Mouse (Mus musculus): ENCODE measurements around the gene Tma16. TPM values are rescaled to one million over a fixed set of nuclear protein-coding genes. Genes with fewer than 3 reads are reported as not detected.

Gene Tma16
- total RNA-seq (2014; rRNA removed) (7.2 and 9.5 TPM in 2 replicates), polyA plus RNA-seq (2015; fragmentation: Nextera tagmentation; extraction: Ambion mirVana) (12.2 and 14.2 TPM in 2 replicates)

GRCm38 (mm10) chr8:66486084-66486763 is at the start of gene Tma16:
Tma16 (minus strand) TSS chr8:66486530.
- peak within 1 kb of the TSS; percentile 79 for H3K27ac ChIP-seq
- peak within 1 kb of the TSS; percentile 77 for H3K4me2 ChIP-seq (ENCODE audit: low read depth, low read length)
- no peak for TF ChIP-seq CTCF (IDR thresholded peaks at IDR 0.05; ENCODE audit: low read depth)
- H3K4me3 ChIP-seq (ENCODE audit: low read length) = peak within 1 kb of the TSS; percentile 95
- DNase-seq (ENCODE audit: low spot score) (peak; percentile 93), ATAC-seq (peak; percentile 98)
- under 1% methylated on average over 45 of the region's 45 CpGs for WGBS
- peaks cover 6% of the 10 kb centered on the region; the same call in 1 of the 2 replicates for H3K4me1 ChIP-seq (ENCODE audit: insufficient read depth, low read length)
- H3K36me3 ChIP-seq (ENCODE audit: insufficient read depth, low read length) = peaks cover 8% of the 10 kb centered on the region
- no peaks in the 10 kb centered on the region for H3K9me3 ChIP-seq (ENCODE audit: low read length)
- H3K9ac ChIP-seq (replicated peaks; ENCODE audit: low read length) = peak within 1 kb of the TSS; percentile 84
- H3K27me3 ChIP-seq (ENCODE audit: insufficient read depth, low read length) = no peaks in the 10 kb centered on the region

- Histone ChIP-seq H3K4me3 (ENCODE audit: low read length) (no peak overlapping the region), H3K9ac (replicated peaks; ENCODE audit: low read length) (no peak overlapping the region), H3K4me2 (ENCODE audit: low read depth, low read length) (no peak overlapping the region), H3K27me3 (ENCODE audit: insufficient read depth, low read length) (no peaks in the 10 kb centered on the region), H3K4me1 (ENCODE audit: insufficient read depth, low read length) (no peaks in the 10 kb centered on the region), H3K9me3 (ENCODE audit: low read length) (no peaks in the 10 kb centered on the region), H3K36me3 (ENCODE audit: insufficient read depth, low read length) (no peaks in the 10 kb centered on the region), H3K27ac (no peak overlapping the region)
- DNase-seq (ENCODE audit: low spot score) = no peak
- no peak for ATAC-seq
- no peak for TF ChIP-seq CTCF (IDR thresholded peaks at IDR 0.05; ENCODE audit: low read depth)
Observed at GRCm38 (mm10) chr8:66520576-66520975, 34.2 kb upstream of the Tma16 start.

DNA sequence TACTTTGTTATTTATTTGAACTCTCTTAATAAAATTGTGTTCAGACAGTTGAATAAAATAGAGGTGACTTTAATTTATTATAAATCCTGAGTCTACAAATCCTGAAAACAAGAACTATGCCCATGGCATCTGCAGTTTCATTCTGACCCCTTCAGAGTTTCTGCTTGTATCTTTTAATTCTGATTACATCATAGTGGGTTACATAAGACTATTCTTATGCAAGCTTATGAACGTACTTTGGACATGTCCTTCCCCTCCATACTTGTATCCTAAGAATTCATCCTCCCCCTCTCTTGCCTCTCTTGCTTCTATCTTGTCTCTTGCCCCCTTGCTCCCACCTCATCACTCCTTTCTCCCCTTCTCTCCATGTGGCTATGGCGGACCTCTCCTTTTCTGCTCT is 32.8 kb upstream of the Tma16 start:
- no peak for DNase-seq (ENCODE audit: low spot score)
- Histone ChIP-seq H3K9me3 (ENCODE audit: low read length) (no peaks in the 10 kb centered on the region), H3K4me2 (ENCODE audit: low read depth, low read length) (no peak overlapping the region), H3K4me1 (ENCODE audit: insufficient read depth, low read length) (no peaks in the 10 kb centered on the region), H3K27ac (no peak overlapping the region), H3K27me3 (ENCODE audit: insufficient read depth, low read length) (no peaks in the 10 kb centered on the region), H3K4me3 (ENCODE audit: low read length) (no peak overlapping the region), H3K36me3 (ENCODE audit: insufficient read depth, low read length) (no peaks in the 10 kb centered on the region), H3K9ac (replicated peaks; ENCODE audit: low read length) (no peak overlapping the region)
- no peak for TF ChIP-seq CTCF (IDR thresholded peaks at IDR 0.05; ENCODE audit: low read depth)
- 94% methylated on average over 2 of the region's 2 CpGs for WGBS
- ATAC-seq = no peak

- Histone ChIP-seq H3K9me3 (ENCODE audit: low read length) (no peaks in the 10 kb centered on the region), H3K9ac (replicated peaks; ENCODE audit: low read length) (no peak within 1 kb of the TSS), H3K4me1 (ENCODE audit: insufficient read depth, low read length) (no peaks in the 10 kb centered on the region), H3K36me3 (ENCODE audit: insufficient read depth, low read length) (no peaks in the 10 kb centered on the region), H3K27ac (no peak within 1 kb of the TSS), H3K4me3 (ENCODE audit: low read length) (no peak within 1 kb of the TSS), H3K27me3 (ENCODE audit: insufficient read depth, low read length) (no peaks in the 10 kb centered on the region), H3K4me2 (ENCODE audit: low read depth, low read length) (no peak within 1 kb of the TSS)
- ATAC-seq (no peak), DNase-seq (ENCODE audit: low spot score) (no peak)
- TF ChIP-seq CTCF (IDR thresholded peaks at IDR 0.05; ENCODE audit: low read depth) = no peak
- WGBS = 97% methylated on average over 22 of the region's 22 CpGs
Observed at GRCm38 (mm10) chr8:66511537-66511936, 25.2 kb upstream of the Tma16 start, which contains the start of gene Tktl2. Tktl2 (plus strand) TSS chr8:66511756.

DNA sequence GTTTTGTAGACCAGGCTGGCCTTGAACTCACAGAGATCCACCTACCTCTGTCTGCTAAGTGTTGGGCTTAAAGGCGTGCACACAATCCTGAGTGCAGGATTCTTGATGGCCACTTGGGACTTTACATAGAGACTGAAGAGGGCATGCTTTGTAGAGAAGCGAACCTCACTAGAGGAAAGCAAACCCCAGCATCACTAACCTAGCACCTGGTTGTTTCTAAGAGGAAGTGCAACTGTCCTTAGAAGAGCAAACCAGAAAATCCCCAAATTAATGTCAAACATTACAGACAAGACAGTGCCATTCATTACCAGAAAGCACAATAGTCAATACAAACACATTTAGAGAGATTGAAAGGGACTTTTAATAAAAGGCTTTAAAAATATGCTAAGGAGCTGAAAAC is 17.1 kb upstream of the Tma16 start:
- DNase-seq (ENCODE audit: low spot score) (no peak), ATAC-seq (no peak)
- Histone ChIP-seq H3K27ac (no peak overlapping the region), H3K36me3 (ENCODE audit: insufficient read depth, low read length) (no peaks in the 10 kb centered on the region), H3K9ac (replicated peaks; ENCODE audit: low read length) (no peak overlapping the region), H3K9me3 (ENCODE audit: low read length) (no peaks in the 10 kb centered on the region), H3K4me3 (ENCODE audit: low read length) (no peak overlapping the region), H3K4me1 (ENCODE audit: insufficient read depth, low read length) (no peaks in the 10 kb centered on the region), H3K4me2 (ENCODE audit: low read depth, low read length) (no peak overlapping the region), H3K27me3 (ENCODE audit: insufficient read depth, low read length) (no peaks in the 10 kb centered on the region)
- WGBS = 89% methylated on average over 2 of the region's 2 CpGs
- no peak for TF ChIP-seq CTCF (IDR thresholded peaks at IDR 0.05; ENCODE audit: low read depth)

GRCm38 (mm10) chr8:66496998-66497577 is 10.8 kb upstream of the Tma16 start:
- no peak overlapping the region for H3K27ac ChIP-seq
- ATAC-seq (peak; percentile 63; the same call in 1 of the 2 replicates), DNase-seq (ENCODE audit: low spot score) (peak; percentile 88)
- H3K4me2 ChIP-seq (ENCODE audit: low read depth, low read length) = no peak overlapping the region
- H3K27me3 ChIP-seq (ENCODE audit: insufficient read depth, low read length) = no peaks in the 10 kb centered on the region
- H3K4me3 ChIP-seq (ENCODE audit: low read length) = no peak overlapping the region
- H3K36me3 ChIP-seq (ENCODE audit: insufficient read depth, low read length) = no peaks in the 10 kb centered on the region
- WGBS = 32% methylated on average over 4 of the region's 4 CpGs
- no peak overlapping the region for H3K9ac ChIP-seq (replicated peaks; ENCODE audit: low read length)
- H3K9me3 ChIP-seq (ENCODE audit: low read length) = no peaks in the 10 kb centered on the region
- H3K4me1 ChIP-seq (ENCODE audit: insufficient read depth, low read length) = no peaks in the 10 kb centered on the region
- TF ChIP-seq CTCF (IDR thresholded peaks at IDR 0.05; ENCODE audit: low read depth) = peak; percentile 81

DNA sequence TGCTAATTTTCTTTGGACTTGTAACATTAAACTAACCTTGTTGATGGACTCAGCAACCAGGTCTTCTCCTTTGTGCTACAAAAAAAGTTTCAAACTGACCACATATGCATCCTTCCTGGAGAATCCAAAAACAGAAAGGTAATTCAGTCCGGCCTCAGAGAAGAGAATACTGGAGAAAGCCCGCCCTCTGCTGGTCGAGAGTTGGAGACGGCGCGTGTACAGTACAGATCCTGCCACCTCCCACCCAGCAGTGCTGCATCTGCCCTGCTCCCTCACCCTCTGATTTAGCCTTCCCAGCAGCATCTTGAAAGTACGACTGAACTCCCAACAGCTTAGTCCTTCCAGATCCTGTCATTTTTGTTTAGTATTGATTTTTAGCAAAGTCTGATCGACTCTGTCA is 9.4 kb upstream of the Tma16 start:
- Histone ChIP-seq H3K4me1 (ENCODE audit: insufficient read depth, low read length) (no peaks in the 10 kb centered on the region), H3K27me3 (ENCODE audit: insufficient read depth, low read length) (no peaks in the 10 kb centered on the region), H3K27ac (no peak overlapping the region), H3K4me3 (ENCODE audit: low read length) (no peak overlapping the region), H3K36me3 (ENCODE audit: insufficient read depth, low read length) (no peaks in the 10 kb centered on the region), H3K9ac (replicated peaks; ENCODE audit: low read length) (no peak overlapping the region), H3K4me2 (ENCODE audit: low read depth, low read length) (no peak overlapping the region), H3K9me3 (ENCODE audit: low read length) (no peaks in the 10 kb centered on the region)
- DNase-seq (ENCODE audit: low spot score) (peak; percentile 82), ATAC-seq (peak; percentile 85)
- peak; percentile 90 for TF ChIP-seq CTCF (IDR thresholded peaks at IDR 0.05; ENCODE audit: low read depth)
- WGBS = 7% methylated on average over 8 of the region's 8 CpGs
